ENCODE assay signal across 25 mouse cellular contexts in the genomic region with DNA sequence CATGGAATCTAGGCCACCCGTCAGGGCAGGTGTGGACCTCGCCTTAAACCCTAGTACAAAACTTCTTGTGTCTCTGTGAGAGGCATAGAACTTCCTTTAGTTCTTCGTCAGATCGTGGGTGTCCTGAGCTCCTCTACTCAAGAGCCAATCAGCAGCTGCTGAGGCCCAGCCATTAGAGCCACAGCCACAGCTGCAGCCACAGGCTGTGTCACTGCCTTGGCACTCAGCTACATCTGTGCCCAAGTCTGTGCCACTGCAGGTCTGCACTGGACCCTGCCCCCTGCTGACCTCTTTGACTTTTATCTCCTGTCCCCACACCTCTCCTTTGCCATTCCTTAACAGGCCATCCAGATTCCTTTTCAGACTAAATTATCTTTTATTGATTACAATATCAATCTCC. TPM values are rescaled to one million over a fixed set of nuclear protein-coding genes. Genes with fewer than 3 reads are reported as not detected.
A peak's percentile ranks its signal among the peaks of the same experiment; 100 is the strongest.
DNase-seq lines count a peak whose midpoint lies in the region; ATAC-seq and TF ChIP-seq lines count a peak whose summit lies in the region.
"Had no signal": no experiment of that assay in that cellular context is flagged by ENCODE, and none has a peak within 500 bp of the region (broad histone marks: within the 10 kb centered on the region; RNA-seq: fewer than 3 reads in every experiment).

No protein-coding gene starts in this region.

- no peak for ATAC-seq in forebrain, embryonic 11.5 days (replicated peaks; ENCODE audit: low FRiP score)
- no peak for ATAC-seq in forebrain, embryonic 13.5 days
- ATAC-seq in megakaryocyte-erythroid progenitor cell, adult 5-6 weeks (replicated peaks; ENCODE audit: low FRiP score, low TSS enrichment, poor library complexity, severe bottlenecking), result peak; percentile 47
- ATAC-seq: forebrain, embryonic 16.5 days; hindbrain, postnatal 0 days; inflammation-experienced regulatory T-cells, adult 6 months; Patski had no signal

- H3K27ac ChIP-seq in forebrain, embryonic 11.5 days (ENCODE audit: low read depth, low read length), result no peak overlapping the region
- no peak overlapping the region for H3K27ac ChIP-seq in forebrain, embryonic 13.5 days
- no peak overlapping the region for H3K27ac ChIP-seq in MEL (ENCODE audit: control insufficient read depth, low read depth, low read length)
- no peak overlapping the region for H3K27ac ChIP-seq in gastrocnemius, adult 2 months
- H3K27ac ChIP-seq: embryonic facial prominence, embryonic 12.5 days; embryonic facial prominence, embryonic 15.5 days; heart, embryonic 15.5 days; hindbrain, embryonic 14.5 days; hindbrain, postnatal 0 days had no signal

- intact Hi-C loops in gastrocnemius, adult 2 months (cut with DNase I), result loop anchor here (5.0 kb wide), 1 partner anchor 99 kb away; no protein-coding TSS in a partner anchor

- 80% methylated on average over 4 of the region's 4 CpGs for WGBS in forebrain, embryonic 11.5 days
- 80% methylated on average over 4 of the region's 4 CpGs for WGBS in forebrain, embryonic 13.5 days

- no peaks in the 10 kb centered on the region for H3K9me3 ChIP-seq in forebrain, embryonic 11.5 days (ENCODE audit: control insufficient read depth, low read length)
- no peaks in the 10 kb centered on the region for H3K9me3 ChIP-seq in forebrain, embryonic 13.5 days (replicated peaks)
- no peaks in the 10 kb centered on the region for H3K9me3 ChIP-seq in MEL (replicated peaks; ENCODE audit: insufficient read depth, low read length)
- H3K9me3 ChIP-seq: embryonic facial prominence, embryonic 12.5 days; embryonic facial prominence, embryonic 15.5 days; forebrain, embryonic 12.5 days; heart, embryonic 12.5 days; heart, embryonic 15.5 days had no signal

- H3K4me1 ChIP-seq in forebrain, embryonic 11.5 days (replicated peaks; ENCODE audit: control insufficient read depth, insufficient read depth, low read length), result peaks cover 25% of the 10 kb centered on the region
- peaks cover 37% of the 10 kb centered on the region for H3K4me1 ChIP-seq in forebrain, embryonic 13.5 days
- peaks cover 16 to 23% of the 10 kb centered on the region in 2 experiments for H3K4me1 ChIP-seq in MEL (ENCODE audit: control insufficient read depth in 1 of 2, insufficient read depth in 2 of 2, low read length in 2 of 2)

- no peak for TF ChIP-seq POLR2A in MEL (IDR thresholded peaks at IDR 0.05; ENCODE audit: control insufficient read depth in 1 of 2, insufficient read depth in 1 of 2, low read depth in 1 of 2, low read length in 2 of 2, poor library complexity in 1 of 2)

- H3K9ac ChIP-seq in forebrain, embryonic 11.5 days (ENCODE audit: low read length), result no peak overlapping the region
- no peak overlapping the region for H3K9ac ChIP-seq in forebrain, embryonic 13.5 days
- no peak overlapping the region for H3K9ac ChIP-seq in MEL (ENCODE audit: control insufficient read depth, low read depth, low read length, poor library complexity, severe bottlenecking)
- H3K9ac ChIP-seq: embryonic facial prominence, embryonic 12.5 days; embryonic facial prominence, embryonic 15.5 days; forebrain, embryonic 12.5 days; heart, embryonic 12.5 days; heart, embryonic 15.5 days; hindbrain, embryonic 14.5 days had no signal

- H3K27me3 ChIP-seq in forebrain, embryonic 11.5 days (ENCODE audit: control insufficient read depth, insufficient read depth, low read length), result no peaks in the 10 kb centered on the region
- H3K27me3 ChIP-seq in forebrain, embryonic 13.5 days, result no peaks in the 10 kb centered on the region
- H3K27me3 ChIP-seq in MEL (ENCODE audit: control insufficient read depth in 1 of 2, insufficient read depth in 2 of 2, low read length in 2 of 2), result no peaks in the 10 kb centered on the region
- H3K27me3 ChIP-seq: embryonic facial prominence, embryonic 12.5 days; embryonic facial prominence, embryonic 15.5 days; forebrain, embryonic 12.5 days; heart, embryonic 12.5 days; heart, embryonic 15.5 days; Patski had no signal

- no peaks in the 10 kb centered on the region; the same call in 1 of the 2 replicates for H3K36me3 ChIP-seq in forebrain, embryonic 11.5 days (ENCODE audit: control insufficient read depth, insufficient read depth, low read length)
- H3K36me3 ChIP-seq in forebrain, embryonic 13.5 days (ENCODE audit: poor library complexity, severe bottlenecking), result peaks cover 29% of the 10 kb centered on the region
- H3K36me3 ChIP-seq in MEL (ENCODE audit: control insufficient read depth in 1 of 2, insufficient read depth in 2 of 2, low read length in 2 of 2), result peaks cover 0 to 20% of the 10 kb centered on the region in 2 experiments; a peak in 2 of 4 replicates
- H3K36me3 ChIP-seq: heart, embryonic 15.5 days had no signal

- no peak for TF ChIP-seq CTCF in MEL (IDR thresholded peaks at IDR 0.05 in 2 of 3, conservative IDR thresholded peaks at IDR 0.05 in 1 of 3; ENCODE audit: control insufficient read depth in 1 of 3, insufficient read depth in 1 of 3, low read depth in 2 of 3, low read length in 3 of 3, poor library complexity in 1 of 3, severe bottlenecking in 1 of 3)
- no peak for TF ChIP-seq CTCF in gastrocnemius, adult 2 months (IDR thresholded peaks at IDR 0.05)

- no peak overlapping the region for H3K4me3 ChIP-seq in forebrain, embryonic 11.5 days (ENCODE audit: low read depth, low read length)
- H3K4me3 ChIP-seq in forebrain, embryonic 13.5 days, result no peak overlapping the region
- no peak overlapping the region for H3K4me3 ChIP-seq in MEL (ENCODE audit: control insufficient read depth in 1 of 2, insufficient read depth in 1 of 2, low read depth in 2 of 2, low read length in 2 of 2)
- no peak overlapping the region for H3K4me3 ChIP-seq in gastrocnemius, adult 2 months
- H3K4me3 ChIP-seq: embryonic facial prominence, embryonic 12.5 days; embryonic facial prominence, embryonic 15.5 days; forebrain, embryonic 12.5 days; heart, embryonic 12.5 days; heart, embryonic 15.5 days had no signal

- no peaks in the 10 kb centered on the region for H3K79me2 ChIP-seq in MEL (ENCODE audit: control insufficient read depth, insufficient read depth, low read length, poor library complexity)

- DNase-seq in forebrain, embryonic 11.5 days (ENCODE audit: low spot score), result peak; percentile 43
- DNase-seq in 416B (ENCODE audit: low read depth) (peak; percentile 54), MEL (ENCODE audit: low read depth, low spot score) (peak; percentile 13)
- no peak for DNase-seq in cerebellum, postnatal 4 days (ENCODE audit: low spot score in 2 of 2)
- no peak for DNase-seq in right cerebral cortex, postnatal 25 days
- no peak for DNase-seq in gastrocnemius, adult 2 months
- DNase-seq: cerebellum, adult 18-20 months; cerebellum, adult 9-10 months; cerebellum, postnatal 14 days; gastrocnemius, postnatal 14 days; heart, adult 18-20 months; heart, postnatal 10 days; heart, postnatal 4 days had no signal

- H3K4me2 ChIP-seq in forebrain, embryonic 11.5 days (ENCODE audit: low read depth, low read length, severe bottlenecking), result no peak overlapping the region
- no peak overlapping the region for H3K4me2 ChIP-seq in forebrain, embryonic 13.5 days
- H3K4me2 ChIP-seq: embryonic facial prominence, embryonic 12.5 days; embryonic facial prominence, embryonic 15.5 days; forebrain, embryonic 12.5 days; heart, embryonic 12.5 days; heart, embryonic 15.5 days; hindbrain, embryonic 14.5 days had no signal

- TF ChIP-seq EP300 in MEL (IDR thresholded peaks at IDR 0.05; ENCODE audit: low read depth in 1 of 2, low read length in 2 of 2), result no peak

- no peak for TF ChIP-seq RAD21 in MEL (IDR thresholded peaks at IDR 0.05; ENCODE audit: low read depth, low read length)

TF ChIP-seq in MEL, 35 proteins besides CTCF, POLR2A, EP300 and RAD21:
- TF ChIP-seq SIN3A (IDR thresholded peaks at IDR 0.05; ENCODE audit: low read length) (no peak), GABPA (IDR thresholded peaks at IDR 0.05; ENCODE audit: low read depth, low read length) (no peak), ETS1 (IDR thresholded peaks at IDR 0.05; ENCODE audit: low read depth, low read length) (no peak), KAT2A (conservative IDR thresholded peaks at IDR 0.05; ENCODE audit: low read depth, low read length) (no peak), TAL1 (IDR thresholded peaks at IDR 0.05; ENCODE audit: low read length) (no peak), ZKSCAN1 (IDR thresholded peaks at IDR 0.05; ENCODE audit: low read depth, low read length) (no peak), BHLHE40 (IDR thresholded peaks at IDR 0.05; ENCODE audit: borderline replicate concordance, low read depth, low read length) (no peak)

RNA-seq across cellular contexts. Expression of gene H1fx, which starts 9.8 kb away (rescaled TPM):
- 144 and 158 TPM in 2 replicates for polyA plus RNA-seq in forebrain, embryonic 11.5 days (2014; fragmentation: Nextera tagmentation; extraction: Ambion mirVana)
- polyA plus RNA-seq in forebrain, embryonic 13.5 days (2015; fragmentation: Nextera tagmentation; extraction: Ambion mirVana), result 29.4 and 34.9 TPM in 2 replicates
- total RNA-seq in MEL (2012; rRNA removed), result not detected in 2 replicates
- not detected for polyA plus RNA-seq in MEL (2012; ENCODE audit: insufficient read depth in 1 of 2, insufficient read length in 2 of 2, low read depth in 1 of 2, low replicate concordance in 2 of 2, missing spikeins in 1 of 2)
- total RNA-seq in megakaryocyte-erythroid progenitor cell, adult 5-6 weeks (2014; fragmentation: Nextera tagmentation), result 3.0 and 6.1 TPM in 2 replicates
- total RNA-seq in megakaryocyte-erythroid progenitor cell, adult 5-6 weeks (2017), result 0.95 and 2.3 TPM in 2 replicates
- total RNA-seq in gastrocnemius, adult 2 months (2021), result 1 to 10 TPM in 1 of 2 experiments, under 1 TPM in 1; 0.99 to 1.6 TPM
- polyA plus RNA-seq: inflammation-experienced regulatory T-cells, adult 6 months had no signal

RNA-seq across cellular contexts. Expression of gene Rab7, which starts 53.9 kb away (rescaled TPM):
- polyA plus RNA-seq in forebrain, embryonic 11.5 days (2014; fragmentation: Nextera tagmentation; extraction: Ambion mirVana), result 232 and 244 TPM in 2 replicates
- polyA plus RNA-seq in forebrain, embryonic 13.5 days (2015; fragmentation: Nextera tagmentation; extraction: Ambion mirVana), result 233 and 248 TPM in 2 replicates
- total RNA-seq in MEL (2012; rRNA removed), result 47.6 and 49.6 TPM in 2 replicates
- 100 to 1,000 TPM; 234 to 362 TPM for polyA plus RNA-seq in MEL (2012; ENCODE audit: insufficient read depth in 1 of 2, insufficient read length in 2 of 2, low read depth in 1 of 2, low replicate concordance in 2 of 2, missing spikeins in 1 of 2)
- 158 and 182 TPM in 2 replicates for total RNA-seq in megakaryocyte-erythroid progenitor cell, adult 5-6 weeks (2014; fragmentation: Nextera tagmentation)
- 59.7 and 68.5 TPM in 2 replicates for total RNA-seq in megakaryocyte-erythroid progenitor cell, adult 5-6 weeks (2017)
- 100 to 1,000 TPM; 320 to 401 TPM for total RNA-seq in gastrocnemius, adult 2 months (2021)

Comparison
In these comparisons a context has a peak if more than half of its experiments do, and no peak if none do; other contexts are left out.
1. DNase-seq: peak in forebrain, embryonic 11.5 days (single experiment), 416B (single experiment) and MEL (single experiment); none in cerebellum, postnatal 4 days (0 of 2), right cerebral cortex, postnatal 25 days (single experiment) and gastrocnemius, adult 2 months (single experiment).